Mouse (Mus musculus): ENCODE data around the gene Kcnn1. TPM values are rescaled to one million over a fixed set of nuclear protein-coding genes. Genes with fewer than 3 reads are reported as not detected.
A peak's percentile ranks its signal among the peaks of the same experiment; 100 is the strongest.
"Not testable (repeated sequence)": the region's sequence is repeated elsewhere in the genome, so short reads cannot be mapped to it uniquely, and the experiment has no call there.

The Kcnn1 gene
- polyA plus RNA-seq, 1 experiment from 2014 or later = 4.1 TPM

- ATAC-seq (replicated peaks; ENCODE audit: extremely low read depth, insufficient read depth, low FRiP score) = no peak
- WGBS = 37% methylated on average over 5 of the region's 5 CpGs
Measured at GRCm38 (mm10) chr8:70902211-70902610, 39.2 kb upstream of the Kcnn1 start.

GRCm38 (mm10) chr8:70900872-70901387 is 37.9 kb upstream of the Kcnn1 start:
- WGBS = 67% methylated on average over 2 of the region's 2 CpGs

More at GRCm38 (mm10) chr8:70902211-70902610, 39.2 kb upstream of the Kcnn1 start:
- Histone ChIP-seq H3K27me3 (ENCODE audit: control insufficient read depth, insufficient read depth, low read length) (peaks cover 4% of the 10 kb centered on the region), H3K9ac (ENCODE audit: low read length) (0 out of 2 replicates have a peak overlapping the region, but pooled peaks have one; percentile 22), H3K9me3 (replicated peaks; ENCODE audit: control insufficient read depth, low read length) (no peaks in the 10 kb centered on the region), H3K4me2 (ENCODE audit: low read depth, low read length) (no peak overlapping the region), H3K27ac (ENCODE audit: low read length) (no peak overlapping the region), H3K4me1 (ENCODE audit: control insufficient read depth, insufficient read depth, low read length) (peaks cover 10% of the 10 kb centered on the region), H3K4me3 (ENCODE audit: low read length) (no peak overlapping the region), H3K36me3 (ENCODE audit: control insufficient read depth, insufficient read depth) (no peaks in the 10 kb centered on the region)

DNA sequence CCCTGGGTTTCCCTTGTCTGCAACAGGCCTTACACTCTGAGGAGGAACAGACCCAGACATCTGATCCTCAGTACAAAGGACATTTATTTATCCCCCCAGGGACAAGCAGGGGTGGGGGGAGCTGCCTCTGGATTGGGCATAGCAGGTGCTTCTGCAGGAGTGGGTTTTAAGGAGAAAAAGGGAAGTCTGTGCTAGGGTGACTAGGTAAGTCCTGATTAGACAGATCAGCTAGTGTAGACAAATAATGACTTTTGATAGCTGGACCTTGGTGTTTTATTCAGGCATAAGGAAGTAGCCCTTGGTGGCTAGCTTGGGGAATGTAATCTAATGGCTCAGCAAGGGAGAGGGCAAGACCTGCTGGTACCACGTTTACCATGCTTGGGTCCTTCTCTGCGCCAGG is 36.2 kb upstream of the Kcnn1 start:
- 83% methylated on average over 2 of the region's 2 CpGs for WGBS
- ATAC-seq (replicated peaks; ENCODE audit: extremely low read depth, insufficient read depth, low FRiP score) = no peak
- H3K9ac ChIP-seq (ENCODE audit: low read length) = no peak overlapping the region

More at GRCm38 (mm10) chr8:70900872-70901387, 37.9 kb upstream of the Kcnn1 start:
- Histone ChIP-seq H3K9me3 (replicated peaks; ENCODE audit: control insufficient read depth, low read length) (no peaks in the 10 kb centered on the region), H3K36me3 (ENCODE audit: control insufficient read depth, insufficient read depth) (no peaks in the 10 kb centered on the region), H3K4me1 (ENCODE audit: control insufficient read depth, insufficient read depth, low read length) (peaks cover 9% of the 10 kb centered on the region), H3K4me2 (ENCODE audit: low read depth, low read length) (no peak overlapping the region), H3K4me3 (ENCODE audit: low read length) (no peak overlapping the region), H3K27ac (ENCODE audit: low read length) (no peak overlapping the region), H3K27me3 (ENCODE audit: control insufficient read depth, insufficient read depth, low read length) (peaks cover 4% of the 10 kb centered on the region), H3K9ac (ENCODE audit: low read length) (no peak overlapping the region)
- no peak for ATAC-seq (replicated peaks; ENCODE audit: extremely low read depth, insufficient read depth, low FRiP score)

DNA sequence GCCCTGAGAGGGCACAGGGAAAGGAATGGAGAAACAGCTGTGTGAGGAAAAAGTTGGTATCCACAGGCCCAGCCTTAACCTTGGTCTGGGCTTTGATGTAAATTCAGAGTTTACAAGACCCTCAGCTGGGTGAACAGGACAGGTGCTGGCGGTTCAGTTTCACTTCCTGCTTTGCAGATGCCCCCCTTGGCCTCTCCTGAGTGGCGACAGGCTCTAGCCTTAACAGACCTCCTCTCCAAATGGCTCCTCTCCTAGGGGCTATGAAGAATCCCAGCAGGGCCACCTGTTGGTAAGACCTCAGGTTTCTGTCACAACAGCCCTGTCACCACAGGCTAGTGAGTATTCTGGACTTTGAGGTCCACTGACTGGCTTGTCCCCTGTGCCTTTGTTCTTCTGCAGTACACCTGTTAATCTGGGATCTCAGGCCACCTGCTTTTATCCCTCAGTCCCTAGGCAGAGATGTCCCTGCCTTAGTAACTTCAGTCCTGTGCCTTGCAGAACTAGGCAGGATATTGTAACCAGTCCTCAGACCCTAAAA is 35.7 kb upstream of the Kcnn1 start:
- H3K27me3 ChIP-seq (ENCODE audit: control insufficient read depth, insufficient read depth, low read length) = peaks cover 4% of the 10 kb centered on the region
- H3K4me1 ChIP-seq (ENCODE audit: control insufficient read depth, insufficient read depth, low read length) = peaks cover 10% of the 10 kb centered on the region
- H3K36me3 ChIP-seq (ENCODE audit: control insufficient read depth, insufficient read depth) = peaks cover 21% of the 10 kb centered on the region
- no peak overlapping the region for H3K4me2 ChIP-seq (ENCODE audit: low read depth, low read length)
- WGBS = 36% methylated on average over 2 of the region's 2 CpGs
- H3K4me3 ChIP-seq (ENCODE audit: low read length) = no peak overlapping the region
- H3K9me3 ChIP-seq (replicated peaks; ENCODE audit: control insufficient read depth, low read length) = no peaks in the 10 kb centered on the region
- H3K27ac ChIP-seq (ENCODE audit: low read length) = no peak overlapping the region
- H3K9ac ChIP-seq (ENCODE audit: low read length) = no peak overlapping the region
- ATAC-seq (replicated peaks; ENCODE audit: extremely low read depth, insufficient read depth, low FRiP score) = no peak

More for the DNA sequence above, 36.2 kb upstream of the Kcnn1 start:
- H3K4me1 ChIP-seq (ENCODE audit: control insufficient read depth, insufficient read depth, low read length) = peaks cover 10% of the 10 kb centered on the region
- peaks cover 4% of the 10 kb centered on the region for H3K27me3 ChIP-seq (ENCODE audit: control insufficient read depth, insufficient read depth, low read length)
- H3K4me2 ChIP-seq (ENCODE audit: low read depth, low read length) = no peak overlapping the region
- peaks cover 16% of the 10 kb centered on the region for H3K36me3 ChIP-seq (ENCODE audit: control insufficient read depth, insufficient read depth)
- H3K4me3 ChIP-seq (ENCODE audit: low read length) = no peak overlapping the region
- H3K9me3 ChIP-seq (replicated peaks; ENCODE audit: control insufficient read depth, low read length) = no peaks in the 10 kb centered on the region
- no peak overlapping the region for H3K27ac ChIP-seq (ENCODE audit: low read length)

GRCm38 (mm10) chr8:70897681-70898413 is 34.8 kb upstream of the Kcnn1 start:
- Histone ChIP-seq H3K27me3 (ENCODE audit: control insufficient read depth, insufficient read depth, low read length) (peaks cover 11% of the 10 kb centered on the region), H3K9me3 (replicated peaks; ENCODE audit: control insufficient read depth, low read length) (no peaks in the 10 kb centered on the region), H3K9ac (ENCODE audit: low read length) (peak overlapping the region; percentile 80), H3K4me2 (ENCODE audit: low read depth, low read length) (peak overlapping the region; percentile 95), H3K36me3 (ENCODE audit: control insufficient read depth, insufficient read depth) (peaks cover 26% of the 10 kb centered on the region), H3K27ac (ENCODE audit: low read length) (peak overlapping the region; percentile 90), H3K4me3 (ENCODE audit: low read length) (peak overlapping the region; percentile 90), H3K4me1 (ENCODE audit: control insufficient read depth, insufficient read depth, low read length) (peaks cover 10% of the 10 kb centered on the region)
- under 1% methylated on average over 20 of the region's 20 CpGs for WGBS
- peak; percentile 46 for ATAC-seq (replicated peaks; ENCODE audit: extremely low read depth, insufficient read depth, low FRiP score)

DNA sequence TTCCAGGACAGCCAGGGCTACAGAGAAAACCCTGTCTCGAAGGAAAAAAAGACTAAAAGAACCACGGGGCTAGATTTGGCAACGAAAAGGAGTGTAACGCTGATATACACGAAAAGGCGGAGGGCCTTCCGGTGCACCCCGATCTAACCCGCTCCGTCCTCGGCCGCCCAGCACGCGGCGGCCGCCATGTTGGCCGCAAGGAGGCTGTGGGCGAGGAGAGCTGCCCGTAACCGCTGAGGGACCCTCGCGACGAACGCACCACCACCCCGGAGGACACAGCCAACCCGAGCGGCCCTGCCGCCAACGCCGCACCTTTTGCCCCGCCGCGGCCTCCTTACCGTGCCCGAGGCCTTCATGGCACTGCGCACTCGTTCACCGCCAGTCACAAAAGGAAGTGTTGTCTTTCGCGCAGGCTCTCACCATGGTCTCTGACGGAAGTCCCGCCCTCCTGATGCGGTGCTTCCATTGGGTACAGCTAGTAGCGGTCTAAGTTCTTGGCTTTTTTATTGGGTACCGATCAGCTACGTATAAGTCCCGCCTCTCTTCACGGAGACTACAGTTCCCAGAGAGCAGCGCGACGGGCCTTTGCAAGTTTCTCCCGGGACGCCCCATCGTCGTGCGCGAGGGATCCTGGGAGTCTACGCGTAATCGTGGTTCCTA is 34.1 kb upstream of the Kcnn1 start, which contains the start of gene Rpl18a:
Gene Rpl18a, minus strand, starts transcription at position 392 of the 660 bp plus-strand sequence.
- Histone ChIP-seq H3K4me2 (ENCODE audit: low read depth, low read length) (peak within 1 kb of the TSS; percentile 96), H3K9ac (ENCODE audit: low read length) (peak within 1 kb of the TSS; percentile 87), H3K4me3 (ENCODE audit: low read length) (peak within 1 kb of the TSS; percentile 90), H3K9me3 (replicated peaks; ENCODE audit: control insufficient read depth, low read length) (no peaks in the 10 kb centered on the region), H3K27ac (ENCODE audit: low read length) (peak within 1 kb of the TSS; percentile 90), H3K4me1 (ENCODE audit: control insufficient read depth, insufficient read depth, low read length) (peaks cover 10% of the 10 kb centered on the region), H3K27me3 (ENCODE audit: control insufficient read depth, insufficient read depth, low read length) (peaks cover 8% of the 10 kb centered on the region), H3K36me3 (ENCODE audit: control insufficient read depth, insufficient read depth) (peaks cover 26% of the 10 kb centered on the region)
- under 1% methylated on average over 60 of the region's 60 CpGs for WGBS
- peak; percentile 97 for ATAC-seq (replicated peaks; ENCODE audit: extremely low read depth, insufficient read depth, low FRiP score)

GRCm38 (mm10) chr8:70896316-70897020 is 33.4 kb upstream of the Kcnn1 start:
- Histone ChIP-seq H3K4me2 (ENCODE audit: low read depth, low read length) (peak overlapping the region; percentile 96), H3K27me3 (ENCODE audit: control insufficient read depth, insufficient read depth, low read length) (peaks cover 15% of the 10 kb centered on the region), H3K9me3 (replicated peaks; ENCODE audit: control insufficient read depth, low read length) (no peaks in the 10 kb centered on the region), H3K27ac (ENCODE audit: low read length) (peak overlapping the region; percentile 67), H3K4me1 (ENCODE audit: control insufficient read depth, insufficient read depth, low read length) (peaks cover 10% of the 10 kb centered on the region), H3K36me3 (ENCODE audit: control insufficient read depth, insufficient read depth) (peaks cover 26% of the 10 kb centered on the region), H3K4me3 (ENCODE audit: low read length) (peak overlapping the region; percentile 90), H3K9ac (ENCODE audit: low read length) (peak overlapping the region; percentile 87)
- 2% methylated on average over 25 of the region's 25 CpGs for WGBS
- ATAC-seq (replicated peaks; ENCODE audit: extremely low read depth, insufficient read depth, low FRiP score) = no peak

DNA sequence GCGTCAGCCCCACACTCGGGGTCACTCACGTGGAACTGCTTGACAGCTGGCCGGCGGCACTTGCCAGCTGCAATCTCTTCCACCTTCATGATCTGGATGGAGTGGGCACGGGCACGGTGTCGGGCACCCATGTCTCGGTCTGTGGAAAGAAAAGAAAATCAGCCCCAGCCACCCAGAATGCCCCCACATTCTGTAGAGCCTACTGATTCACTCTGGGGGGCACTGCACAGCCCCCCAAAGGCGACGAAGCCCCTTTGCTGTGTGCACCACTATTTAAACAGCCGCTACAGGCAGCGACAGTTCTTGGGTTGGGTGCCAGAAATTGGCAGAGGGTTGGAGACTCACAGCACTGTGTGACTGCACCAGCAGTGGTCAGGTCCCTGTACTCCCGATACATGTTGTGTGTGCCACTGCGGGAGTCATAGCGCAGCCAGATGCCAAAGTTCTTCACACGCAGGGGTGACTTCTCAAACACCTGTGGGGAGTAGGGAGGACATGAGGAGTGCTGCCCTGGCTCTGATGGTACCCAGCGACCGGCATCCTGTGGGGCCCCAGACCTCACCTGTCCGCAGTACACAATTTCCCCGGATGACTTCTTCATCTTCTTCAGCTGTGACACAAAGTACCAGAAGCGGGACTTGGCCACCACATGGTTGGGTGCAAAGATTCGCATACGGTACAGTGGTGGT is 32.7 kb upstream of the Kcnn1 start:
- peaks cover 26% of the 10 kb centered on the region for H3K36me3 ChIP-seq (ENCODE audit: control insufficient read depth, insufficient read depth)
- not testable (repeated sequence) for ATAC-seq (replicated peaks; ENCODE audit: extremely low read depth, insufficient read depth, low FRiP score); H3K9me3 ChIP-seq (replicated peaks; ENCODE audit: control insufficient read depth, low read length)
- peaks cover 10% of the 10 kb centered on the region for H3K4me1 ChIP-seq (ENCODE audit: control insufficient read depth, insufficient read depth, low read length)
- H3K4me2 ChIP-seq (ENCODE audit: low read depth, low read length) = peak overlapping the region; percentile 96
- 82% methylated on average over 22 of the region's 24 CpGs for WGBS
- peak overlapping the region; percentile 87; the same call in 1 of the 2 replicates for H3K9ac ChIP-seq (ENCODE audit: low read length)
- H3K4me3 ChIP-seq (ENCODE audit: low read length) = peak overlapping the region; percentile 90
- H3K27ac ChIP-seq (ENCODE audit: low read length) = peak overlapping the region; percentile 67; the same call in 1 of the 2 replicates
- H3K27me3 ChIP-seq (ENCODE audit: control insufficient read depth, insufficient read depth, low read length) = peaks cover 22% of the 10 kb centered on the region
